Mouse (Mus musculus) stomach, postnatal 0 days (tissue): Measurements from ENCODE around the gene Cryl1. TPM values are rescaled to one million over a fixed set of nuclear protein-coding genes. Genes with fewer than 3 reads are reported as not detected.

Source experiments
- ATAC-seq: fragments of 200-750 bp; cut with Nextera tagmentation; 2 replicates; pipeline ENCODE4 v1.8.0; 2017; ENCODE audit not compliant: low FRiP score, low TSS enrichment
- DNase-seq: peaks from one replicate; pipeline ENCODE4 v3.0.0-alpha.2; 2016; ENCODE audit warnings: low spot score
- H3K27ac ChIP-seq: fragments of 300-500 bp; sonication (generic); replicated peaks from 2 replicates; pipeline ENCODE4 v1.5.1; 2014; ENCODE audit warnings: mild to moderate bottlenecking, control low read depth
- H3K27me3 ChIP-seq: fragments of 300-500 bp; sonication (generic); 2 replicates; pipeline ENCODE4 v1.6.1; 2014; ENCODE audit warnings: low read length; ENCODE audit not compliant: control insufficient read depth, insufficient read depth
- H3K36me3 ChIP-seq: fragments of 300-500 bp; sonication (generic); 2 replicates; pipeline ENCODE4 v1.6.1; 2014; ENCODE audit warnings: low read length, mixed read lengths; ENCODE audit not compliant: control insufficient read depth, insufficient read depth
- H3K4me1 ChIP-seq: fragments of 300-500 bp; sonication (generic); replicated peaks from 2 replicates; pipeline ENCODE4 v1.6.1; 2014; ENCODE audit warnings: antibody characterized with exemption; ENCODE audit not compliant: control insufficient read depth, insufficient read depth
- H3K4me2 ChIP-seq: fragments of 300-500 bp; sonication (generic); replicated peaks from 2 replicates; pipeline ENCODE4 v1.6.1; 2014; ENCODE audit warnings: low read depth, mild to moderate bottlenecking, control low read depth, moderate library complexity
- H3K4me3 ChIP-seq: fragments of 300-500 bp; sonication (generic); 2 replicates; pipeline ENCODE4 v1.5.1; 2014; ENCODE audit warnings: low read depth, low read length, control low read depth
- H3K9ac ChIP-seq: fragments of 300-500 bp; sonication (generic); 2 replicates; pipeline ENCODE4 v1.6.1; 2014; ENCODE audit warnings: mild to moderate bottlenecking, low read length, control low read depth, mixed read lengths
- H3K9me3 ChIP-seq: fragments of 300-500 bp; sonication (generic); 2 replicates; pipeline ENCODE4 v1.6.1; 2016; ENCODE audit warnings: low read length; ENCODE audit not compliant: control insufficient read depth
- CTCF ChIP-seq: IDR thresholded peaks from 2 replicates; pipeline ENCODE4 v1.5.1; 2016; ENCODE audit warnings: antibody characterized with exemption, low read depth, mild to moderate bottlenecking, moderate library complexity
- EP300 ChIP-seq: optimal IDR thresholded peaks from 2 replicates; pipeline ENCODE3; 2016; ENCODE audit warnings: antibody characterized with exemption
- WGBS: fragments of 180-500 bp; shearing (Covaris S2); extraction: QIAGEN DNeasy Blood & Tissue Kit; methylation state at CpG from one replicate; pipeline ENCODE4 v1.1.7; 2014; 5-methylcytosine and 5-hydroxymethylcytosine counted together
- polyA plus RNA-seq: library from polyadenylated mRNA; unstranded; fragments of >200 nt; fragmentation: Nextera tagmentation; extraction: Ambion mirVana; gene quantifications from 2 replicates; pipeline ENCODE4 v1.2.1, GENCODE M21; 2015

Cryl1 gene
- polyA plus RNA-seq, 1 experiment from 2014 or later: 49.8 TPM

DNA sequence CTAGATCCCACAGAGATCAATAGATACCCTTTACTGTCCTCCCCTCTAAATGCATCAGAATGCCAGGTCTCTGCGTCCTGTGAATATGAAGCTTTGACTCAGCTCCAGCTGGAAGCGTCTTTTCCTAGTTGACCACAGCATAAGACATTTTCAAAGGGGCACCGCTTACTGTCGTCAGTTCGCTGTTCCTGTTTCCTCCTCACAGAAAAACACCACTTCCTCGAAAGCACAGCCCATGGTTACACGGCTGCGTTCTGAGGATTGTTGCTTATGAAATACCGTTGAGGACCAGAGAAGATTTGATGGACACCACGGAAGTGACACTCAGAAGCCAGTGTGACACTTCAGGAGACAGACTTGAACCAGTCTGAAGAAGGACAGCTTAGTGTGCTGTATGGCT lies 134.4 kb downstream of the Cryl1 start:
- no peaks in the 10 kb centered on the region for H3K9me3 ChIP-seq
- TF ChIP-seq CTCF (no peak), EP300 (no peak)
- H3K36me3 ChIP-seq: no peaks in the 10 kb centered on the region
- 72% methylated on average over 10 of the region's 10 CpGs for whole genome bisulfite sequencing
- H3K4me3 ChIP-seq: no peak overlapping the region
- H3K27ac ChIP-seq: no peak overlapping the region
- no peaks in the 10 kb centered on the region for H3K4me1 ChIP-seq
- no peaks in the 10 kb centered on the region for H3K27me3 ChIP-seq
- DNase-seq: no peak
- no peak for ATAC-seq
- H3K9ac ChIP-seq: no peak overlapping the region
- no peak overlapping the region for H3K4me2 ChIP-seq

DNA sequence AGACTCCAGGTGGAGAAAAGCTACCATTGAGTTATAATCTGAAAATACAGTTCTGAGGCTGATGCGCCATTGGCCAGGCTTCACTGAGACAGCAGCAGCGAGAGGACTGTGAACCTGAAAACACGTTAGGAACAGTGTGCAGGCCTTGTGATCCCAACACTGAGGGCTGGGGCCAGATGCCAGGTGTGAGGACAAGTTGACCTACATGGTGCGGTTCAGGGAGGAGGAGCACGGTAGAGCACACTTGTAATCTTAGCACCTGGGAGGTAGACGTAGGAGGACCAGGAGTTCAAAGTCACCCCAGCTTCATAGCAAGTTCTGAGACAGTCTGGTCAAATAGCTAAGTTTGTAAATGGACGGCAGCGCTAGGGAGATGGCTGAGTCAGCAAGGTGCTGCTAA lies 139.0 kb downstream of the Cryl1 start:
- ATAC-seq (no peak), DNase-seq (no peak)
- no peaks in the 10 kb centered on the region for H3K27me3 ChIP-seq
- no peaks in the 10 kb centered on the region for H3K36me3 ChIP-seq
- H3K9me3 ChIP-seq: no peaks in the 10 kb centered on the region
- no peak for TF ChIP-seq CTCF
- no peak for TF ChIP-seq EP300
- H3K4me1 ChIP-seq: no peaks in the 10 kb centered on the region
- no peak overlapping the region for H3K27ac ChIP-seq
- WGBS: 83% methylated on average over 8 of the region's 8 CpGs
- no peak overlapping the region for H3K4me2 ChIP-seq
- no peak overlapping the region for H3K9ac ChIP-seq
- H3K4me3 ChIP-seq: no peak overlapping the region

DNA sequence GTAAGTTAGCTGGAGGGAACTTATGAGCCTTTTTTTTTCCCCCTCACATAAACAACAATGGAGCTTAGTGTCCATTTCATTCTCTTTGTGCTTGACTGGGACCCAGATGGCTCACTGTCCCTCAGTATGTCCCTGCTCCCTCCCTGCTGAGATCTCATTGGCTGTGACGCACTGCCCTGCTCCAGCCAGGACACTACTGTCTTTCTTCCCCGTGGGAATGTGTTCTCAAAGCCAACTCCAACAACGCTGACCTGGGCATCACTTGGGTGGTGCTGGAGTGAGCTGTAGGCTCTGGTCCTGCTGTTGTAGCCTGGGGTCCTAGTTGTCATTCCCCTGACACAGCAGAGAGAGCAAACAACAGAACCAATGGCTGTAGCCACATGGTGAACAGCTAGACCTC lies 149.7 kb downstream of the Cryl1 start:
- Histone ChIP-seq H3K27ac (no peak overlapping the region), H3K4me2 (no peak overlapping the region), H3K9me3 (no peaks in the 10 kb centered on the region), H3K27me3 (no peaks in the 10 kb centered on the region), H3K4me1 (no peaks in the 10 kb centered on the region), H3K36me3 (no peaks in the 10 kb centered on the region), H3K9ac (no peak overlapping the region), H3K4me3 (no peak overlapping the region)
- no peak for TF ChIP-seq CTCF
- TF ChIP-seq EP300: no peak
- DNase-seq (no peak), ATAC-seq (no peak)
- WGBS: 82% methylated on average over 3 of the region's 3 CpGs

DNA sequence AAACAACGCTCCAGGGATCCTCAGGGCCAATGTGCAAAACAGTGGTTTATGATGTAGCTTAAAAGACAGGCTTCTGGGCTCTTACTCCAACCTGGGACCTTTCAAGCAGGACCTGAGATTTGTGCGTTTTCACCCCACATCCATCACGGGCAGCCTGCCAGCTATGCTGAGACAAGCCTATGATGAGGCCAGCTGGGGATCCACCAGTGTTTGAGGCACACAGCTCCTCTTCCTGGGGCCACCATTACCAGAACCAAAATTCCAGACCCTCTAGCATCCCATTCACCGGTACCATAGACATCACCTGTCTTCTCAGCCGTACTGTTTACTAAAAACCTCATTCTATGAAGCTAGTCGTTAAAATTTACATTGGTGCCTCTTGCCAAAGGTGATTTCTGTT lies 151.8 kb downstream of the Cryl1 start:
- H3K27ac ChIP-seq: no peak overlapping the region
- 62% methylated on average over 6 of the region's 6 CpGs for WGBS
- no peak for TF ChIP-seq EP300
- no peaks in the 10 kb centered on the region for H3K9me3 ChIP-seq
- no peak for ATAC-seq
- DNase-seq: no peak
- no peak overlapping the region for H3K4me2 ChIP-seq
- no peaks in the 10 kb centered on the region for H3K4me1 ChIP-seq
- H3K4me3 ChIP-seq: no peak overlapping the region
- H3K36me3 ChIP-seq: no peaks in the 10 kb centered on the region
- no peak overlapping the region for H3K9ac ChIP-seq
- no peaks in the 10 kb centered on the region for H3K27me3 ChIP-seq

DNA sequence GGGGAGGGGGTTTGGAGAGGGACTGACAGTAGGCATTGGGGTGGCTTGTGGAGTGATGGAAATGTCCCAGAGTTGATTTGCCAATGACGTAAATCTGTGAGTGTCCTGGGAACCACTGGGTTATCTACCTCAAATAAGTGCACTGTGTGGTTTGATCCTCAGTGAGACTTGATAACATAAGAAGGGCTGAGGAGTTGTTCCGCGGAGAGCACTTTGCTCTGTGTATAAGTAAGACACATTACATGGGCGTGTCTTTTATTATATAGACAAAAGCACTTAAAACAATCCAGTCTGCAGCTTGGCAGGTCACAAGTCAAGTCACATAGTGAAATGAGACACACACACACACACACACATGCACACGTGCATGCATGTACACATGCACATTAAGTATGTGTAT lies 155.4 kb downstream of the Cryl1 start:
- no peaks in the 10 kb centered on the region for H3K4me1 ChIP-seq
- H3K4me2 ChIP-seq: no peak overlapping the region
- H3K9me3 ChIP-seq: no peaks in the 10 kb centered on the region
- no peaks in the 10 kb centered on the region for H3K27me3 ChIP-seq
- 54% methylated on average over 5 of the region's 5 CpGs for WGBS
- no peak overlapping the region for H3K9ac ChIP-seq
- no peak for ATAC-seq
- TF ChIP-seq EP300 (no peak), CTCF (no peak)
- DNase-seq: no peak
- H3K4me3 ChIP-seq: no peak overlapping the region
- no peak overlapping the region for H3K27ac ChIP-seq
- no peaks in the 10 kb centered on the region for H3K36me3 ChIP-seq

DNA sequence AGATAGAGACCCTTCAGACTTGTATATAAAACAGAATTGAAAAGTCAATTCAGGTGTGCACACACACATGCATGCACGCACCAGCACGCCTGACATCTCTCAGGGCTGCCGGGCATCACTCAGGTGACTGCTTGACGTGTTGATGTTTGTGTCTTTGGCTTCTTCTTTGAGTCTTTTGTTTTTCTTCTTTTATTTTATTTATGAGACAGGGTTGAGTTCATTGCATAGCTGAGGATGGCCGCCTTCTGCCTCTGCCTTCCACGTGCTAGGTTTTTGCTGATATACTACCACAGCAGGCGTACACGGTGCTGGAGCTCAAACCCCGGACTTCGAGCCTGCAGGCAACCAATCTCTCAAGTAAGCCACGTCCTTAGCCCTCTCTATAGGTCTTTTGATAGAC lies 163.1 kb downstream of the Cryl1 start:
- H3K9me3 ChIP-seq: no peaks in the 10 kb centered on the region
- no peak overlapping the region for H3K27ac ChIP-seq
- no peak for DNase-seq
- no peak overlapping the region for H3K9ac ChIP-seq
- H3K27me3 ChIP-seq: no peaks in the 10 kb centered on the region
- 74% methylated on average over 11 of the region's 11 CpGs for WGBS
- no peaks in the 10 kb centered on the region for H3K36me3 ChIP-seq
- no peak overlapping the region for H3K4me3 ChIP-seq
- H3K4me1 ChIP-seq: no peaks in the 10 kb centered on the region
- no peak overlapping the region for H3K4me2 ChIP-seq
- TF ChIP-seq EP300: no peak
- TF ChIP-seq CTCF: no peak
- ATAC-seq: no peak
